Comparison of ENCODE assay signal across 11 mouse cellular contexts in genomic region chr7:25393451-25394210, GRCm38 (mm10). TPM values are rescaled to one million over a fixed set of nuclear protein-coding genes. Genes with fewer than 3 reads are reported as not detected.
DNase-seq lines count a peak whose midpoint lies in the region; ATAC-seq and TF ChIP-seq lines count a peak whose summit lies in the region.
"Had no signal": no experiment of that assay in that cellular context is flagged by ENCODE, and none has a peak within 500 bp of the region (broad histone marks: within the 10 kb centered on the region; RNA-seq: fewer than 3 reads in every experiment).

No protein-coding gene starts in this region.

- peaks cover 53% of the 10 kb centered on the region for H3K4me1 ChIP-seq in kidney, adult 2 months (ENCODE audit: control insufficient read depth, insufficient read depth, low read length)
- H3K4me1 ChIP-seq in embryonic facial prominence, embryonic 13.5 days, result peaks cover 46% of the 10 kb centered on the region
- H3K4me1 ChIP-seq in limb, embryonic 13.5 days, result peaks cover 51% of the 10 kb centered on the region

- ATAC-seq in embryonic facial prominence, embryonic 13.5 days (ENCODE audit: insufficient number of reproducible peaks, insufficient read depth, low FRiP score, low TSS enrichment, low read depth), result no peak
- no peak for ATAC-seq in limb, embryonic 13.5 days (ENCODE audit: low FRiP score, low read depth)
- ATAC-seq in monocyte, adult 5-6 weeks (replicated peaks; ENCODE audit: insufficient number of reproducible peaks, low FRiP score, low TSS enrichment, poor library complexity, severe bottlenecking), result no peak

- H3K36me3 ChIP-seq in kidney, adult 2 months (ENCODE audit: control insufficient read depth, insufficient read depth, low read length), result no peaks in the 10 kb centered on the region
- H3K36me3 ChIP-seq in embryonic facial prominence, embryonic 13.5 days, result no peaks in the 10 kb centered on the region
- H3K36me3 ChIP-seq in limb, embryonic 13.5 days, result peaks cover 2% of the 10 kb centered on the region; the same call in 1 of the 2 replicates

- no peak overlapping the region for H3K9ac ChIP-seq in embryonic facial prominence, embryonic 13.5 days
- peak overlapping the region; percentile 75; the same call in 1 of the 2 replicates for H3K9ac ChIP-seq in limb, embryonic 13.5 days

- peak overlapping the region; percentile 77 for H3K4me2 ChIP-seq in embryonic facial prominence, embryonic 13.5 days
- peak overlapping the region; percentile 75 for H3K4me2 ChIP-seq in limb, embryonic 13.5 days (replicated peaks)

- 58% methylated on average over 8 of the region's 8 CpGs for WGBS in kidney, adult 2 months
- WGBS in embryonic facial prominence, embryonic 13.5 days, result 60% methylated on average over 8 of the region's 8 CpGs
- WGBS in limb, embryonic 13.5 days, result 71% methylated on average over 8 of the region's 8 CpGs

- no peaks in the 10 kb centered on the region for H3K9me3 ChIP-seq in embryonic facial prominence, embryonic 13.5 days
- H3K9me3 ChIP-seq in limb, embryonic 13.5 days, result no peaks in the 10 kb centered on the region

- TF ChIP-seq POLR2A in kidney, adult 2 months (IDR thresholded peaks at IDR 0.05; ENCODE audit: low read depth, low read length), result no peak

- DNase-seq in kidney, adult 2 months, result peak; percentile 41
- no peak for DNase-seq in kidney, adult 11 months
- DNase-seq in adrenal gland, postnatal 10 days, result peak; percentile 60
- no peak for DNase-seq in right cerebral cortex, adult 2 months (ENCODE audit: low spot score in 2 of 2)
- DNase-seq in layer of hippocampus, adult 18-20 months (ENCODE audit: low spot score in 2 of 2), result no peak
- DNase-seq: kidney, adult 18-20 months; thymus, postnatal 25 days had no signal

- no peak overlapping the region for H3K27ac ChIP-seq in kidney, adult 2 months (ENCODE audit: insufficient read depth, low read depth, low read length)
- no peak overlapping the region for H3K27ac ChIP-seq in embryonic facial prominence, embryonic 13.5 days
- H3K27ac ChIP-seq in limb, embryonic 13.5 days, result no peak overlapping the region

- H3K4me3 ChIP-seq in kidney, adult 2 months (ENCODE audit: insufficient read depth, low read depth, low read length), result no peak overlapping the region
- H3K4me3 ChIP-seq in embryonic facial prominence, embryonic 13.5 days, result peak overlapping the region; percentile 64; the same call in 1 of the 2 replicates
- peak overlapping the region; percentile 68 for H3K4me3 ChIP-seq in limb, embryonic 13.5 days

- no peak for TF ChIP-seq CTCF in kidney, adult 2 months (conservative IDR thresholded peaks at IDR 0.05; ENCODE audit: insufficient read depth, insufficient read length, low read depth, low read length)

- H3K27me3 ChIP-seq in kidney, adult 2 months (replicated peaks; ENCODE audit: control insufficient read depth, insufficient read depth, low read length), result no peaks in the 10 kb centered on the region
- H3K27me3 ChIP-seq in embryonic facial prominence, embryonic 13.5 days, result no peaks in the 10 kb centered on the region
- H3K27me3 ChIP-seq in limb, embryonic 13.5 days, result no peaks in the 10 kb centered on the region

RNA-seq across cellular contexts. Expression of gene Lipe, which starts 4.9 kb away (rescaled TPM):
- polyA plus RNA-seq in kidney, adult 2 months (2012; rRNA removed), result 63.4 and 63.8 TPM in 2 replicates
- 100 to 1,000 TPM; 391 to 441 TPM for total RNA-seq in adrenal gland, postnatal 10 days (2021)
- 9.5 and 9.9 TPM in 2 replicates for polyA plus RNA-seq in embryonic facial prominence, embryonic 13.5 days (2015; fragmentation: Nextera tagmentation; extraction: Ambion mirVana)
- 11.5 and 11.8 TPM in 2 replicates for polyA plus RNA-seq in limb, embryonic 13.5 days (2015; fragmentation: Nextera tagmentation; extraction: Ambion mirVana)
- total RNA-seq in monocyte, adult 5-6 weeks (2017), result 19.5 to 19.9 TPM (median 19.7 TPM) in 3 replicates
- total RNA-seq in layer of hippocampus, adult 18-20 months (2021), result 10 to 100 TPM in 1 of 2 experiments, 1 to 10 TPM in 1; 9.4 to 11.0 TPM

RNA-seq across cellular contexts. Expression of gene Cxcl17, which starts 19.1 kb away (rescaled TPM):
- 0.11 and 0.18 TPM in 2 replicates for polyA plus RNA-seq in kidney, adult 2 months (2012; rRNA removed)
- not detected for total RNA-seq in adrenal gland, postnatal 10 days (2021)
- 0.85 TPM in 1 of 2 replicates, not detected in the other for polyA plus RNA-seq in embryonic facial prominence, embryonic 13.5 days (2015; fragmentation: Nextera tagmentation; extraction: Ambion mirVana)
- 0.61 and 0.73 TPM in 2 replicates for polyA plus RNA-seq in limb, embryonic 13.5 days (2015; fragmentation: Nextera tagmentation; extraction: Ambion mirVana)
- total RNA-seq in monocyte, adult 5-6 weeks (2017), result not detected in 3 replicates
- total RNA-seq in layer of hippocampus, adult 18-20 months (2021), result not detected
- total RNA-seq: MEL had no signal

RNA-seq across cellular contexts. Expression of gene Cnfn, which starts 24.1 kb away (rescaled TPM):
- polyA plus RNA-seq in kidney, adult 2 months (2012; rRNA removed), result not detected in 2 replicates
- not detected for total RNA-seq in adrenal gland, postnatal 10 days (2021)
- 4.4 and 7.0 TPM in 2 replicates for polyA plus RNA-seq in embryonic facial prominence, embryonic 13.5 days (2015; fragmentation: Nextera tagmentation; extraction: Ambion mirVana)
- 0.92 TPM in 1 of 2 replicates, not detected in the other for polyA plus RNA-seq in limb, embryonic 13.5 days (2015; fragmentation: Nextera tagmentation; extraction: Ambion mirVana)
- total RNA-seq in monocyte, adult 5-6 weeks (2017), result not detected in 3 replicates
- not detected for total RNA-seq in layer of hippocampus, adult 18-20 months (2021)
- total RNA-seq: MEL had no signal

Comparison
In these comparisons a context has a peak if more than half of its experiments do, and no peak if none do; other contexts are left out.
1. DNase-seq: peak in kidney, adult 2 months (single experiment) and adrenal gland, postnatal 10 days (single experiment); none in kidney, adult 11 months (single experiment), right cerebral cortex, adult 2 months (0 of 2) and layer of hippocampus, adult 18-20 months (0 of 2).
2. RNA of gene Lipe, which starts 4.9 kb away (total RNA-seq): 391 to 441 TPM in adrenal gland, postnatal 10 days; 19.5 to 19.9 TPM in monocyte, adult 5-6 weeks and 9.4 to 11.0 TPM in layer of hippocampus, adult 18-20 months; every median in the first group is over 10 times any median in the second.